25 mouse cellular contexts compared by ENCODE assay signal in the genomic region with DNA sequence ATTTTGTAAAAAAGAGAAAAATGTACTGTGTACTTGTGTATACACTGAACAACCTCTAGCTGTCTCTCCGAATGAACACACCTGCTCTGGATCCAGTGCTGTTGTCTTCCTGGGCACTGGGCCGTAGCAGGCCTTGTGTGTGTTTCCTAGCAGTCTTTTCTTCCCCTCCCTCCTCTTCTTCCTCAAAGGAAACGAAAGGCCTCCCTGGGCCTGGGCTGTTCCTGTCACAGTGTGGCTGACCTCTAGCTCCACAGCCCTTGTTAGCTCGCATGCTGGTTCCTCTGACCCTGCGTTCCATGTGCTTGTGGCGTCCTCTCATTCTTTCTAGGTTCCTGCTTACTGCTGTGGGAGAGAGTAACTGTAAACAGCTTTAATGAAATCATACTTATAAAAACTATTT.
"Had no signal": no experiment of that assay in that cellular context is flagged by ENCODE, and none has a peak within 500 bp of the region (broad histone marks: within the 10 kb centered on the region; RNA-seq: fewer than 3 reads in every experiment).

No protein-coding gene starts in this region.

- H3K9ac ChIP-seq: hindbrain, embryonic 12.5 days; hindbrain, embryonic 14.5 days; intestine, embryonic 15.5 days; limb, embryonic 12.5 days; liver, embryonic 13.5 days; liver, embryonic 15.5 days had no signal

- H3K27me3 ChIP-seq: hindbrain, embryonic 12.5 days; intestine, embryonic 15.5 days; limb, embryonic 12.5 days; liver, embryonic 13.5 days; liver, embryonic 15.5 days had no signal

- H3K9me3 ChIP-seq: hindbrain, embryonic 10.5 days; hindbrain, embryonic 12.5 days; intestine, embryonic 15.5 days; limb, embryonic 10.5 days; limb, embryonic 12.5 days; liver, embryonic 13.5 days; liver, embryonic 15.5 days had no signal

- H3K4me2 ChIP-seq: heart, embryonic 11.5 days; hindbrain, embryonic 12.5 days; hindbrain, embryonic 14.5 days; intestine, embryonic 15.5 days; limb, embryonic 12.5 days; liver, embryonic 11.5 days; liver, embryonic 13.5 days; liver, embryonic 15.5 days had no signal

- H3K27ac ChIP-seq: gastrocnemius, adult 2 months; heart, adult 2 months; hindbrain, embryonic 10.5 days; hindbrain, embryonic 12.5 days; hindbrain, embryonic 14.5 days; intestine, embryonic 15.5 days; layer of hippocampus, adult 2 months; left cerebral cortex, adult 2 months; limb, embryonic 10.5 days; limb, embryonic 12.5 days; liver, embryonic 13.5 days; liver, embryonic 15.5 days had no signal

- H3K4me3 ChIP-seq: gastrocnemius, adult 2 months; heart, adult 2 months; hindbrain, embryonic 10.5 days; hindbrain, embryonic 12.5 days; intestine, embryonic 15.5 days; layer of hippocampus, adult 2 months; left cerebral cortex, adult 2 months; limb, embryonic 10.5 days; limb, embryonic 12.5 days; liver, embryonic 13.5 days; liver, embryonic 15.5 days had no signal

- ATAC-seq: hindbrain, embryonic 16.5 days; inflammation-experienced regulatory T-cells, adult 6 months; intestine, embryonic 15.5 days; intestine, postnatal 0 days had no signal

- DNase-seq: gastrocnemius, adult 2 months; gastrocnemius, postnatal 10 days; gastrocnemius, postnatal 25 days; heart, adult 2 months; heart, postnatal 10 days; heart, postnatal 4 days; kidney, adult 18-20 months; kidney, adult 9 months; kidney, postnatal 14 days; liver; liver, embryonic 13.5 days had no signal

- H3K4me1 ChIP-seq: limb, embryonic 12.5 days had no signal
